Mouse (Mus musculus): ENCODE measurements around the gene Kcne1l. TPM values are rescaled to one million over a fixed set of nuclear protein-coding genes. Genes with fewer than 3 reads are reported as not detected.

Gene Kcne1l
- polyA plus RNA-seq (2012; rRNA removed): 0.77 and 0.86 TPM in 2 replicates

DNA sequence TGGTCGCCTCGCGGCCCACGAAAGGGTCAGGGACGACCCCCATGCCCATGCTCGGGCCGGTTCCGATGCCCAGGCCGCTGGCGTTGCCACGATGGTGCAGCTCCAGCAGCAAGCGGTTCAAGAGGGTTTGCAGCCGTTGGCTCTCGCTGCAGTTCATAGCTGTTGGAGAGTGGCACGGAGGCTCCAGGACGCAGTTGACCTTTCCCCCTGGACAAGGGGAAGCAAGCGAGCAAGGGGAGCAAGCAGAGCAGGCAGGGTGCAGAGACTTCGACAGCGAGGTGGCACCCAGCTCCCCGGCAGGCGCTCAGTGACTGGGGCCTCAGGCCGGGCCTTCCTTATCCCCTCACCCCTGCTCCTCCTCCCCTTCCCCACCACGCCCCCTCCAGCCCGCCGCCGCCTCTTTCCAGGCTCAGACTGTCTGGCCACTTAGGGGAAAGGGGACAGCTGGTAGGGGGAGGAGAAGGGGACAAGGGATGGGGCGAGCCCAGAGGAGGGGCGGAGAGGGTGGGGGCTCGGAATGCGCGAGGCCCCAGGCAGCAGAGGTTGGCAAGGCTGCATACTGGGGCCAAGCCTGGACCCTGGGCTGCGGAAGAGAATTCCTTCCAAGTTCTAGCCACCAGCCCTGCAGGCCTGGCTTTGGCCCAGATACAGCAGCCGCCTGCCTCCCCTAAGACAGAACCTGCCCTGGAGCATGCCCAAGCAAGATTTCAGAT, at the start of gene Kcne1l:
Gene Kcne1l, minus strand, starts transcription at position 426 of the 713 bp plus-strand sequence.
- Histone ChIP-seq H3K27ac (ENCODE audit: control insufficient read depth, insufficient read depth, low read length) (no peak within 1 kb of the TSS), H3K36me3 (ENCODE audit: control insufficient read depth, insufficient read depth, low read length) (no peaks in the 10 kb centered on the region), H3K27me3 (ENCODE audit: control insufficient read depth, insufficient read depth, low read length) (0 out of 2 replicates have a peak, but pooled peaks cover 2% of the 10 kb centered on the region), H3K4me1 (replicated peaks; ENCODE audit: control insufficient read depth, insufficient read depth, low read length) (no peaks in the 10 kb centered on the region), H3K4me3 (ENCODE audit: control insufficient read depth, insufficient read depth, low read length) (no peak within 1 kb of the TSS)
- TF ChIP-seq POLR2A (IDR thresholded peaks at IDR 0.05; ENCODE audit: control insufficient read depth, extremely low read depth, insufficient read depth, low read length, poor library complexity) (no peak), CTCF (IDR thresholded peaks at IDR 0.05; ENCODE audit: borderline replicate concordance, control insufficient read depth, extremely low read depth, insufficient read depth, low read length, poor library complexity) (no peak)
- WGBS: 20% methylated on average over 27 of the region's 33 CpGs
- DNase-seq: no peak

DNA sequence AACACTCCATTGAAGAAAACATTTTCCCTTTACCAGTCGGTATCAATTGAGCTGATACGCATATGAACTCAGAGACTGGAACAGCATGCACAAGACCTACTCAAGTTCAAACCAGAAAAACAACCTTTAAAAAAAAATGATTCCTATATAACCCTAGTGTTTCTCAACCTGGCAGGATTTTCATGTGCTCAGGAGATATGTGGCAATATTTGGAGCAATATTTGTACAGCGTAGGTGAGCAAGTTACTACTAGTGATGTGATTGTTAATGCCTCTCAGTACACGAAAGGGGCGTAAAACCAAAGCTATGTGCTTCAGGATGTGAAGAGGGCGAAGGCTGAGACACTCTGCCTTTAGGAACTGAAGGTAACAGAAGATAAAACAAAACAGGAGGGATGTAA, 30.1 kb upstream of the Kcne1l start:
- Histone ChIP-seq H3K36me3 (ENCODE audit: control insufficient read depth, insufficient read depth, low read length) (peaks cover 4% of the 10 kb centered on the region; the same call in 1 of the 2 replicates), H3K27ac (ENCODE audit: control insufficient read depth, insufficient read depth, low read length) (no peak overlapping the region), H3K4me3 (ENCODE audit: control insufficient read depth, insufficient read depth, low read length) (no peak overlapping the region), H3K4me1 (replicated peaks; ENCODE audit: control insufficient read depth, insufficient read depth, low read length) (no peaks in the 10 kb centered on the region), H3K27me3 (ENCODE audit: control insufficient read depth, insufficient read depth, low read length) (no peaks in the 10 kb centered on the region)
- no peak for TF ChIP-seq POLR2A (IDR thresholded peaks at IDR 0.05; ENCODE audit: control insufficient read depth, extremely low read depth, insufficient read depth, low read length, poor library complexity)
- no peak for TF ChIP-seq CTCF (IDR thresholded peaks at IDR 0.05; ENCODE audit: borderline replicate concordance, control insufficient read depth, extremely low read depth, insufficient read depth, low read length, poor library complexity)
- no peak for DNase-seq
- over 99% methylated on average over 6 of the region's 6 CpGs for whole genome bisulfite sequencing

DNA sequence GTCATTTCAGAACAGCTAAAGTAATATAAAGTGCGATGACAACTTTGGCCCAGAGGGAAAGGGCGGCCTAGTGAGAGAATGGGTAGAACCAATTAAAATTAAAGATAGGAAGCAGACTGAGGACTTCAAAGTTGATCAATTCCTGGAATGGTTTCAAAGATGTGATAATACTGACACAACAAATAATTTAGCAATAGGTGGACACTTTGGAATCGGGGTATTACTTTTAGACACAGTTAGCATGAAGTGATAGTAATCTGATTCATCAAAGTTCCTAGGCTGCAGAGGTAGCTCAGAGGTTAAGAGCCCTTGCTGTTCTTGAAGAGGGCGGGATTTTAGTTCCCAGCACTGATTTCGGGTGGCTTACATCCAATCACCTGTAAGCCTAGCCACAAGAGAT, 29.4 kb upstream of the Kcne1l start:
- TF ChIP-seq CTCF (IDR thresholded peaks at IDR 0.05; ENCODE audit: borderline replicate concordance, control insufficient read depth, extremely low read depth, insufficient read depth, low read length, poor library complexity) (no peak), POLR2A (IDR thresholded peaks at IDR 0.05; ENCODE audit: control insufficient read depth, extremely low read depth, insufficient read depth, low read length, poor library complexity) (no peak)
- no peaks in the 10 kb centered on the region for H3K27me3 ChIP-seq (ENCODE audit: control insufficient read depth, insufficient read depth, low read length)
- no peaks in the 10 kb centered on the region for H3K4me1 ChIP-seq (replicated peaks; ENCODE audit: control insufficient read depth, insufficient read depth, low read length)
- peaks cover 4% of the 10 kb centered on the region; the same call in 1 of the 2 replicates for H3K36me3 ChIP-seq (ENCODE audit: control insufficient read depth, insufficient read depth, low read length)
- no peak overlapping the region for H3K4me3 ChIP-seq (ENCODE audit: control insufficient read depth, insufficient read depth, low read length)
- WGBS: 95% methylated on average over 5 of the region's 5 CpGs
- no peak overlapping the region for H3K27ac ChIP-seq (ENCODE audit: control insufficient read depth, insufficient read depth, low read length)
- DNase-seq: no peak

DNA sequence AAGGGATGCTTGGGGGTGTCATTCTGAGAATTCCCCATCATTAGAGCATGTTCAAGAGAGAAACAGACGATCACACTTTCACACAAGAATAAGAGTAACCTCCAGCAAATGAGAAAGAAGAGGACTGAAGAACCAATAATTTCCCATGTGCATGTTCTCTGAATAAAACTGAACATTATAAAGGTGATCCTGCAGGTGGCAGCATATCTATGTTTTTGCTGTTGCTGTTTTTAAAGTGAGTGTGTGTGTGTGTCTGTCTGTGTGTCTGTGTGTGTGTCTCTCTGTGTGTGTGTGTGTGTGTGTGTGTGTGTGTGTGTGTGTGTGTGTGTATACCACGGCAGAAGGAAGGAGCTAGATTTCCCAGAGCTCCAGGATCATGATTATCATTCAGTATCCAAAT, 19.7 kb upstream of the Kcne1l start:
- 77% methylated on average over 2 of the region's 2 CpGs for WGBS
- DNase-seq: no peak
- no peaks in the 10 kb centered on the region for H3K27me3 ChIP-seq (ENCODE audit: control insufficient read depth, insufficient read depth, low read length)

DNA sequence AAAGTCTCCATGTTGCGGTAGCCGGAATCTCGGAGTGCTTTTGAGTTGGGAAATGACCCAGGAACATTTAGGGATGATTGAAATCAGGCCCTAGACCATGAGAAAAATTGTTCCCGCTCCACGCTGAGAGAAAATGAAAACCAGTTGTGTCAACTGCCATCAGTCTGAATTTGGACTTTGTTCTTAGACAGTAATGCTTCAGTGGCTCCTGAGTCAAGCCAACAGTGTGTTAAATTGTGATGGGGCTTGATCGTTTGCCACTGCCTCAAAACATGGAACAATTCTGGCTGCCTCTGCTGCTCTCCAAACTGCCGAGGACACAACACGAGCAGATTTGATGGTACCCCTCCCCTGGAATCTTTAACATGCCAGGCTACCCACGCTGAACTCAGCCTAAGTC, 10.0 kb upstream of the Kcne1l start:
- no peak for DNase-seq
- no peak overlapping the region for H3K4me3 ChIP-seq (ENCODE audit: control insufficient read depth, insufficient read depth, low read length)
- WGBS: 97% methylated on average over 9 of the region's 9 CpGs
- no peaks in the 10 kb centered on the region for H3K27me3 ChIP-seq (ENCODE audit: control insufficient read depth, insufficient read depth, low read length)
- no peak for TF ChIP-seq CTCF (IDR thresholded peaks at IDR 0.05; ENCODE audit: borderline replicate concordance, control insufficient read depth, extremely low read depth, insufficient read depth, low read length, poor library complexity)
- TF ChIP-seq POLR2A (IDR thresholded peaks at IDR 0.05; ENCODE audit: control insufficient read depth, extremely low read depth, insufficient read depth, low read length, poor library complexity): no peak
- no peak overlapping the region for H3K27ac ChIP-seq (ENCODE audit: control insufficient read depth, insufficient read depth, low read length)
- H3K36me3 ChIP-seq (ENCODE audit: control insufficient read depth, insufficient read depth, low read length): no peaks in the 10 kb centered on the region
- H3K4me1 ChIP-seq (replicated peaks; ENCODE audit: control insufficient read depth, insufficient read depth, low read length): no peaks in the 10 kb centered on the region

More for the DNA sequence above, 19.7 kb upstream of the Kcne1l start:
- TF ChIP-seq CTCF (IDR thresholded peaks at IDR 0.05; ENCODE audit: borderline replicate concordance, control insufficient read depth, extremely low read depth, insufficient read depth, low read length, poor library complexity): no peak
- TF ChIP-seq POLR2A (IDR thresholded peaks at IDR 0.05; ENCODE audit: control insufficient read depth, extremely low read depth, insufficient read depth, low read length, poor library complexity): no peak
- 0 out of 2 replicates have a peak, but pooled peaks cover 6% of the 10 kb centered on the region for H3K36me3 ChIP-seq (ENCODE audit: control insufficient read depth, insufficient read depth, low read length)
- H3K4me3 ChIP-seq (ENCODE audit: control insufficient read depth, insufficient read depth, low read length): no peak overlapping the region
- H3K4me1 ChIP-seq (replicated peaks; ENCODE audit: control insufficient read depth, insufficient read depth, low read length): no peaks in the 10 kb centered on the region
- H3K27ac ChIP-seq (ENCODE audit: control insufficient read depth, insufficient read depth, low read length): no peak overlapping the region

DNA sequence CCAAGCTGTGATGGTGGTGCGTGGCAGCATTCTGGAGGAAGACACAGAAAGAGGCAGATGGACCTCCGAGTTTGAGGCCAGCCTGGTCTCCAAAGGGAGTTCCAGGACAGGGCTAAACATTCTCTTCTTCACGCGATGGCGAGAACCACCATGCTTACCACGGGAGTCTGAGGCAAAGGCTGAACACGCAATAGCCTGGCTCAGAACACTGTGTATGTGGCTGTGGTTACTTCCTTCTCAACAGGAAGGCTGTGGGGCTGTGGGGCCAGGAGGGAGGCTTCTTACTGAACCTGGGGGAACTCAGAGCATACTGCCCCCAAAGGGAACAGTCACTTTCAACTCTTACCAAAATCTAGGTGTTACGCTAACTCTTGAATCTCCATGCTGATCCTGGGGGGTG, 9.2 kb upstream of the Kcne1l start:
- H3K36me3 ChIP-seq (ENCODE audit: control insufficient read depth, insufficient read depth, low read length): no peaks in the 10 kb centered on the region
- H3K4me3 ChIP-seq (ENCODE audit: control insufficient read depth, insufficient read depth, low read length): no peak overlapping the region
- H3K27me3 ChIP-seq (ENCODE audit: control insufficient read depth, insufficient read depth, low read length): no peaks in the 10 kb centered on the region
- DNase-seq: no peak
- H3K27ac ChIP-seq (ENCODE audit: control insufficient read depth, insufficient read depth, low read length): no peak overlapping the region
- H3K4me1 ChIP-seq (replicated peaks; ENCODE audit: control insufficient read depth, insufficient read depth, low read length): no peaks in the 10 kb centered on the region
- TF ChIP-seq CTCF (IDR thresholded peaks at IDR 0.05; ENCODE audit: borderline replicate concordance, control insufficient read depth, extremely low read depth, insufficient read depth, low read length, poor library complexity) (no peak), POLR2A (IDR thresholded peaks at IDR 0.05; ENCODE audit: control insufficient read depth, extremely low read depth, insufficient read depth, low read length, poor library complexity) (no peak)
- 38% methylated on average over 8 of the region's 8 CpGs for WGBS

Data from thymus, adult 2 months (tissue).